Mouse (Mus musculus): ENCODE results near the gene Wnt10b. TPM values are rescaled to one million over a fixed set of nuclear protein-coding genes. Genes with fewer than 3 reads are reported as not detected.

The Wnt10b gene
- total RNA-seq, 2 experiments from 2014 or later, result 0.78 to 1.5 TPM

DNA sequence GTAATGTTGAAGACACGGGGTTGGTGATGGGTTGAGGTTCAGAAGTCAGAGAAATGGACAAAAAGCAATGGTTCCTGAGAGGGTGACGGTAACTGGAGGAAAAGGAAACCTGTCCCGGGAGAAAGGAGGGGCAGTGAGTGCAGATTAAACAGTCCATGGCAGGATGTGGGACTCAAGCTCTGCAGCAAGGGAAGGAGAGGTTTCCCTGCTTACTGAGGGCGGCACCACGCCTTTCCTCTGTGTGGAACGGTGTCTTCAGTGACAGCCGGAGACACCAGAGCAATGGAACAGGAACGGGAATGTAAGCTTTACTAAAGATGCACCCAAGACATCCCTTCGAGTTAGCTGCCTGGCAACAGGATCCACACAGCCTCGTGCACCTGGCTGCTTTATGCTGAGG, 41.4 kb downstream of the Wnt10b start:
- intact Hi-C loops (cut with DNase I; ENCODE audit: low total_unique reads), result no loop called here
- no peak for DNase-seq

DNA sequence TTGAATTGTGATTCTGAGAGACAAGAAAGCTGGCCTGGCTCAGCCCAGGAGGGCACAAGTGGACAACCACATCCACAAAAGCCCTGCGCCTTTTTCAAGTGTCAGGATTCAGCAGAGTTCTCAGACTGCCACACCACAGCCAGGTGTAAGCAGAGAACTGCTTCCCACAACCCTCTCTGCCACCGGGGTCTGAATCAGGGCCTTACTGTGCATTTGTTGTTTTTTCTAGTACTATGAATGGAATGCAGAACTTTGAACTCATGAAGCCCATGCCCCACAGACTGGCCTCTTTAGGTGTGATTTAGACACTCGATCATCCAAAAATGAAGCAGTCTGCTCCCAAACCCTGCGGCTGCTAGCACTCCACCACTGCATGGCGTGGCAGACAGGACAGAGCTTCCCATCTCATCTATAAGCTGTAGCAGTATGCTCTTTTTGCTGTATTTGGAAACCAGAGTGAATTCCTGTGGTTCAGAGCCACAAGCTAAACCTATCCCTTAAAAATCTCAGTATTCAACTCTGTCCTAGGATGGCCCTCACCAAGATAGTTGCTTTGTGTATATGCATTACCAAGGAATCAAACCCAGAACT, 43.9 kb downstream of the Wnt10b start:
- intact Hi-C loops (cut with DNase I; ENCODE audit: low total_unique reads), result no loop called here
- DNase-seq, result no peak

DNA sequence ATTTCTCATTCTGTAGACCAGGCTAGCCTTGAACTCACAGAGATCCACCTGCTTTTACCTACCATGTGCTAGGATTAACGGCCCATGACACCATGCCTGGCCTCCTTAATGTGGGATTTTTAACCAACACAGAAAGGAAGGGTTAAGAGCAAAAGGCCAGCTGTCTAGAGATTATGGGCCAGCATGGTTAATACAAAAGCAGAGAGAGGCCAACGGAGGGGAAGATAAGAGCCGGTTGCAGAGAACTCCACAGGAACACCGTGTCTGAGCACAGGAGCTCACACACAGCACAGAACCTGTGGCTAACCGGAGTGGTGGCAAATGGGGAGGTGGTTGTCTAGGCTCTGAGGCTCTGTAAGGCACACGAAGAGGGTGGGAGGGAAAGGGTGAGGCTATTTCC, 44.6 kb downstream of the Wnt10b start:
- intact Hi-C loops (cut with DNase I; ENCODE audit: low total_unique reads), result no loop called here
- DNase-seq, result no peak

DNA sequence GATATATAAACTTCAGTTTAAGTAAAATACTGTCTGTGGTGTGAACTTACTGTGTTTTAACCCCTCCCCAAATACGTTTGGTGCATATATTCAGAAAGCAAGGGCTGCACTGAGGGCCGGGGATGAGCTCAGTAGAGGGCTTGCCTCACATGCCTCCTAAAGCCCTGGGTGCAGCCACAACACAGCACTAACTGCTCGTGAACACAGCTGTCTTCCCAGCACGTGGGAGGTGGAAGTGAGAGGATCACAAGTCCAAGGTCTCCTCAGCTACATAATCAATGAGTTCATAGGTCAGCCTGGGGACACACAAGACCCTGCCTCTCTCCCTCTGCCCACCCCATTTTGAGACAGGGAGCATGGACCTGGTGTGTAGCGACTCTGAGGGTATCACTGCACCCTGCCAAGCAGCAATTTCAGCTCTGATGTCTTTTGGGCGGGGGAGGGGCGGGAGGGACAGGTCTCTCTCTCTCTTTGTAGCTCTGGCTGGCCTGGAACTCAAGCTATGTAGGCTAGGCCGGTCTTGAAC, 45.9 kb downstream of the Wnt10b start:
- DNase-seq, result no peak
- intact Hi-C loops (cut with DNase I; ENCODE audit: low total_unique reads), result no loop called here

DNA sequence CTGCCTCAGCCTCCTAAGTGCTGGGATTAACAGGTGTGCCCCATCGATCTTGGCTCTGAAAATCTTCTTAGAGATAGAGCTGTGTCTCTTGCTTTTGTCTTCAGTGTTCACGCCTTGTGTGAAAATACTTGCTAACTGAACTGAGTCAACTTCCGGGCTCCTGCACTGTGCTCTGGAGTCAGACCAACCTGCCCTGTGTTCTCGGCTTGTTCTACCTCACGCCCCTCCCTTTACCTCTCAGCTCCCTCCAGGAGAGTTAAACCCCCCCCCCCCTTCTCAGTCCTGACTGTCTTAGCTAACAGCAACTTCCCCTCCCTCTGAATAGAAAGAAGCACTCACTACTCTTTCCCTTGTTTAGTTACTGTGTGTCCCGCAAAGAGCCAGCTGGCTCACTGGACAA, 47.2 kb downstream of the Wnt10b start:
- intact Hi-C loops (cut with DNase I; ENCODE audit: low total_unique reads), result no loop called here
- DNase-seq, result no peak

DNA sequence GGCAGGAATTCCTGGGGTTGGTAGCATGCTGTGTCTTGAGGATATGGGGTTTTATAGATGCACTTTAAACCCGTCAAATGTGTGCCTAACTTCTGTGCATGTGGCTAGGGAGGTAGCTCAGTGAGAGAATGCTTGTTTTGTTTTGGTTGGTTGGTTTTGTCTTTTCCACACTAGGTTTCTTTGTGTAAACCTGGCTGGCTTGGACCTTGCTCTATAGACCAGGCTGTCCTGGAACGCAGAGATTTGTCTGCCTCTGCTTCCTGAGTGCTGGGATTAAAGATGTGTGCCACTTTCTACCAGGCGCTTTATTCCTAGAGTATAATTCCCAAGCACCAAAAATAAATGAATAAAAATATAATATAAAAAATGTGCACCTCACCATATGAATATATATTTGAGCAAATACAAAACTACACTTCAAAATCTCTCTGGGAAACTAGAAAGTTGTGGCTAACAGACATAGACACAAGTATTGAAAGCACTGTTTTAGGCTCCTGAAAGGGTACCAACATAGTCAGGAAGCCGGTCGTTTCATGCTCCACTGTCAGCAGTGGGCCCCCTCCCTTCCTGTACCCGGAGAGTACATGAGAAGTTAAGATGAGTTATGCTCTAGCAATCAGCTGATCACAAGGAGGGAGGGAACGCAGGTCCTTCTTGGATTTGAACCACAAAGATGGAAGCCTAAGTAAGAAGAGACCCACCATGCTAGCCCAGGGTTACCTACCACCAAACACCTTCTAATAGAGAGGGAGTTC, 48.0 kb downstream of the Wnt10b start:
- intact Hi-C loops (cut with DNase I; ENCODE audit: low total_unique reads), result no loop called here
- DNase-seq, result no peak

DNA sequence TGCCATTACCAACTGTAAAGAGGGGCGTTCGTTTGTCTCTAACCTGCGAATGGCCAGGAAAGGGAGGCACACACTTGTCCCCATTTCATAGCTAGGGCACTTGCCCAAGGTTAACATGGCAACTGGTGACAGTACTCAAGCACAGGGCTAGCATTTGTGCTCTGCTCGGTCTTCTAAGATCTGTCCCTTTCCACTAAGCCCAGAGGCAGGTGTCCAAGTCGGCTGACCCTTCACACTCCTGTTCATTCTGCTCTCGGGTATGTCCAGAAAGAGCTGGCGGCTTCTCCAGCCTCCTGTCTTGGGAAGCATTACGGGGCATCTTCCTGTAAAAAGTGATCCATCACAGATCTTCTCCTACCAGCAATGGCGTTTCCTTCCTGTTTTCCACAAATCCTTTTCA, 49.6 kb downstream of the Wnt10b start:
- intact Hi-C loops (cut with DNase I; ENCODE audit: low total_unique reads), result no loop called here
- no peak for DNase-seq

DNA sequence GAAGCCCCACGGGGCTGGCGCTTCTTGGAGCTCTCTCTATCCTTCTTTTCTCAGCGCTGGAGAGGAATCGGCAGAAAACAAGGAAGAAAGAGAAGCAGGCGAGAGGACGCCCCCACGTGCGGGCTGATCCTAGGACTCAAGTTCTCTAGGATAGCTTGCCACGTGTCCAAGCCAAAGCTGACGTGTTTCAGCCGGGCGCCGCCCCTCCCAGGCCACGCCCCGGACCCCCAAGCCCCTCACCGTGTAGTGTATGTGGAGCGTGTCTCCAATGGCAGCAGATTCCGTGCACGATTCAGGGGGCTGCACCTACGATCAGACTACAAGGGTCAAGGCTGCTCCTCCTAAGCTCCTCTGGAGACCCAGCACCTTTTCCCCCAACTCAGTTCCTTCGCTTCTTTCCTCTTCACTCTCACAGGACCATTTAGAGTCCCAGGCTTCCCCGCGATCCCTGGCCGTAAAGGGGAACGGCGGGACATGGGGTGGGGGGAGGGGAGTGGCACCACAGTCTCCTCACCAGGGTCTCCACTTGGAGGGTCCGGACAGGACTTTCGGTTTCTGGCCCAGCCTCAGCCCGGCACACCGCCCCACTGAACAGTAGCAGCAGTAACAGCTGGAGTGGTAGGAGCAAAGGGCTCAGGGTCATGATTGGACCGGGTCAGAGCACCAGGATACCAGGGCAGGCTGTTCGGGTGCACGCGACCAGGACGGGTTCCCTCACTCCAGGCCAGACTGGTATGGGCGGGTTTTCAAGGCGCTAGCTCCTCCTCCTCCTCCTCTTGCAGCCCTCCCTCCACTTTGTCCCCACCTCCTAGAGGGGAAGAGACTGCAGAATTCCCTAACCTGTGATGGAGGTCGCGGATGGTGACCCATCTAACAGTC, 50.3 kb downstream of the Wnt10b start, which contains the start of gene Fkbp11:
Gene Fkbp11, minus strand, starts transcription at position 756 of the 879 bp plus-strand sequence.
- intact Hi-C loops (cut with DNase I; ENCODE audit: low total_unique reads), result no loop called here
- DNase-seq, result peak; percentile 72

DNA sequence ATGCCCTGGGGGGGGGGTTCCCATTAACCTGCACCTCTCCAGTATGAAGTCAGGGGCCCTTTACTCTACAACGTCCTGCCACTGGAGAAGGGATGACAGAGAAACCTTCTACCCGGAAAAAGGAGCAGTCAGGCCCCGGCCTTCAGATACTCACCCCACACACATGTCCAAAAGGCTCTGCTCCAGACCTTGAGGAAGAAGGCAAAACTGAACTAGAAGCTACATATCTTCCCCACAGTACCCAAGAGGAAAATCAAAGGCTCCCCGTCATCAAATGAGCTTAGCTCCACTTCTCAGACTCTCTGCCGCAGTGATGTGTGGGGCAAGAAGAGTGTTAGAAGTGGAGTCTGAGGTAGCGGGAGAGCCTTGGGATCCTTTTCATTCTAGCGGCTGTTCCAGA, 51.2 kb downstream of the Wnt10b start:
- DNase-seq, result no peak
- intact Hi-C loops (cut with DNase I; ENCODE audit: low total_unique reads), result no loop called here

DNA sequence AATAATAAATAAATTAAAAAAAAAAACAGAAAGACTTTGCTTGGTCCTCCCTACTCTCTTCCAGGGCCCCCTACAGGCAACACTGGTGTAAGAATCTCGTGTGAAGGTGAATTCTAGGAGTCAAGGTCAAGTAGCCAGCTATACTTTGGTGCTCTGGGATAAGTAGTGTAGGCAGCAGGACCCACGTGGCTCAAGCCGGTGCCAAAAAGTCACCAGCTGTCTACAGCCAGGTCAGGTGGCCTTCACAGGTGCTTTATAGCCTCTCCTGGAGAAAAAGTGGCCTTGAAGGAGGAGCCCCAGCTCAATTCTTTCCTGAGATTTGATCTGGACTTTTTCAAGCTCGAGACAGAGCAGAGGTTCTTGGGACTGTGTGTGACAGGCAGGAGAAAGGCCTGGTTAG, 51.9 kb downstream of the Wnt10b start:
- no peak for DNase-seq
- intact Hi-C loops (cut with DNase I; ENCODE audit: low total_unique reads), result no loop called here

DNA sequence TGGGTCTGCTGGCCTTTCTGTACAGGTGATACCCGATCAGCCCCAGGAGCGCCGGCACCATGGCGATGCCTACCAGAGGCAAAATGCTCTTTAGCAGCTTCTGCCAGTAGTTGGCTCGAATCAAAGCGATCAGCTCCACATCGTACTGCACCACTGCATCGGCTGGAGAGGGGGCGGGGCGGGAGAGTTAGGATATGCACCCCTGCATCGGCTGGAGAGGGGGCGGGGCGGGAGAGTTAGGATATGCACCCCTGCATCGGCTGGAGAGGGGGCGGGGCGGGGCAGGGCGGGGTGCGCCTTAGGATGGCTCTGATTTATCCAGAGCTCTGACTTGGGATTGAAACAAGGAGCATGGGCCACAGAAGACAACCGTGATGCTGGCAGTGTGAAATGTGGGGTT, 53.5 kb downstream of the Wnt10b start:
- intact Hi-C loops (cut with DNase I; ENCODE audit: low total_unique reads), result loop anchor here (5.0 kb wide), 1 partner anchor 303 kb away; the partner anchor contains the start of gene Tuba1c

DNA sequence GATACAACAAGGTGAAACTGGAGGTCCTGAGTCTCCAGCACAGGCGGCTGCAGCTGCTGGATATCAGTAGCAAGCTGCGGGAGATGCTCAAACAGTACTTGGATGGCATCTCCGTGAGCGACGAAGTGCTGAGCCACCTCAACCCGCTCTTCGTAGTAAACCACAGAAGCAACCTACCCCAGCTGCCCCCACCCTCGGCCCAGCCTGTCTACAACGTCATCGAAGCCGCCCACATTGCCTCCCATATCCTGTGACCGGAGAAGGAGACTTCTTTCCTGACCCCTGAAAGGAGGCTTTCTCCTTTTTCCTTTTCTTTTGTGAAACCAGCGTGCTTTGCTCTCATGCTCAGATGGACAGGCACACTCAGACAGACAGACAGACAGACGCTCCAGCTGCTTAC, 55.1 kb downstream of the Wnt10b start:
- intact Hi-C loops (cut with DNase I; ENCODE audit: low total_unique reads), result loop anchor here (5.0 kb wide), 1 partner anchor 304 kb away; the partner anchor contains the start of gene Tuba1c
- no peak for DNase-seq

More for the DNA sequence above, 53.5 kb downstream of the Wnt10b start:
- DNase-seq, result no peak

DNA sequence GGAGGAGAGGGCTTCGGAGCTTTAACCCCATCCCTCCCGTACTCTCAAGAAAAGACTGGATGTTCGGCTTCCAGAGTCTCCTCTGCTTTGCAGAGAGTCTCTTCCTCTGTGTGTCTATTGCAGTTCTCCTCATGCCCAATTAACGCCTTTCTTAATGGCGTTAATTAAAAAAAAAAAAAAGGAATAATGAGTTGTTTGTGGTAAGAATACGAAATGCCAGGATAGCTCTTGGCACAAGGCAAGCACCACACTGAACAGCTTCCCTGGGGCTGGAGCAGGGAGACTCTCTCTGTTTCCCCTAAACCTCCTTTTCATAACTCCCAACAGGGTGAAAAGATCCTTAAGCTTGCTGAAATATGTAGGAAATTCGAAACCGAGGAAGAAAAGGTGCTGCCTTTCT, 55.8 kb downstream of the Wnt10b start:
- intact Hi-C loops (cut with DNase I; ENCODE audit: low total_unique reads), result loop anchor here (5.0 kb wide), 1 partner anchor 305 kb away; the partner anchor contains the start of gene Tuba1c
- no peak for DNase-seq

Other genes with a start within 250 kb of the Wnt10b start
- 10 to 100 TPM; 52.5 to 56.9 TPM for gene Kansl2, start 243.9 kb downstream of the Wnt10b start, total RNA-seq (2021)
- 10 to 100 TPM; 20.4 to 20.6 TPM for gene Ccnt1, start 207.2 kb downstream of the Wnt10b start, total RNA-seq (2021)
- gene 4930415O20Rik, start 207.1 kb downstream of the Wnt10b start, total RNA-seq (2021), result under 1 TPM in 1 of 2 experiments, not detected in 1; 0.44 TPM
- gene Adcy6, start 168.1 kb downstream of the Wnt10b start, total RNA-seq (2021), result 10 to 100 TPM; 33.1 to 36.4 TPM
- gene Cacnb3, start 147.3 kb downstream of the Wnt10b start, total RNA-seq (2021), result 1 to 10 TPM; 6.6 to 9.5 TPM
- gene Ddx23, start 115.3 kb downstream of the Wnt10b start, total RNA-seq (2021), result 10 to 100 TPM; 45.1 to 48.1 TPM
- gene Rnd1, start 100.7 kb downstream of the Wnt10b start, total RNA-seq (2021), result 1 to 10 TPM in 1 of 2 experiments, under 1 TPM in 1; 0.40 to 1.2 TPM
- gene Ccdc65, start 69.9 kb downstream of the Wnt10b start, total RNA-seq (2021), result not detected
- 1 to 10 TPM; 3.9 to 4.4 TPM for gene Fkbp11, start 50.0 kb downstream of the Wnt10b start, total RNA-seq (2021)
- gene Arf3, start 14.9 kb downstream of the Wnt10b start, total RNA-seq (2021), result 10 to 100 TPM; 14.6 to 15.8 TPM
- gene Wnt1, start 11.7 kb upstream of the Wnt10b start, total RNA-seq (2021), result under 1 TPM in 1 of 2 experiments, not detected in 1; 0.10 TPM
- gene Ddn, start 31.3 kb upstream of the Wnt10b start, total RNA-seq (2021), result 1 to 10 TPM; 1.6 to 2.7 TPM
- 10 to 100 TPM; 36.6 to 42.0 TPM for gene Prkag1, start 53.4 kb upstream of the Wnt10b start, total RNA-seq (2021)
- 10 to 100 TPM; 40.2 to 40.8 TPM for gene Kmt2d, start 93.1 kb upstream of the Wnt10b start, total RNA-seq (2021)
- gene Rhebl1, start 116.4 kb upstream of the Wnt10b start, total RNA-seq (2021), result 1 to 10 TPM; 1.1 to 2.0 TPM
- 1 to 10 TPM in 1 of 2 experiments, under 1 TPM in 1; 0.97 to 4.1 TPM for gene Dhh, start 120.4 kb upstream of the Wnt10b start, total RNA-seq (2021)
- gene Lmbr1l, start 140.1 kb upstream of the Wnt10b start, total RNA-seq (2021), result 10 to 100 TPM in 1 of 2 experiments, 1 to 10 TPM in 1; 4.4 to 11.3 TPM
- 10 to 100 TPM; 64.0 to 93.6 TPM for gene Tuba1b, start 156.4 kb upstream of the Wnt10b start, total RNA-seq (2021)
- gene Gm49450, start 175.4 kb upstream of the Wnt10b start, total RNA-seq (2021), result not detected
- 100 to 1,000 TPM in 1 of 2 experiments, 10 to 100 TPM in 1; 58.7 to 109 TPM for gene Tuba1a, start 175.6 kb upstream of the Wnt10b start, total RNA-seq (2021)

Data from gastrocnemius, postnatal 14 days (tissue).